Mouse (Mus musculus) thymus, adult 2 months (tissue): ENCODE data around the gene Trio.

Source experiments
- CTCF ChIP-seq: fragments of 200-500 bp; IDR thresholded peaks from 2 replicates; pipeline ENCODE4 v1.5.1; 2012; ENCODE audit warnings: mild to moderate bottlenecking, control low read depth, low read length, moderate library complexity, borderline replicate concordance; ENCODE audit not compliant: control insufficient read depth, poor library complexity, insufficient read depth; ENCODE audit errors: extremely low read depth
- POLR2A ChIP-seq: fragments of 200-500 bp; IDR thresholded peaks from 2 replicates; pipeline ENCODE4 v1.6.1; 2012; ENCODE audit warnings: mild to moderate bottlenecking, low read length, control low read depth, moderate library complexity; ENCODE audit not compliant: control insufficient read depth, poor library complexity, insufficient read depth; ENCODE audit errors: extremely low read depth

DNA sequence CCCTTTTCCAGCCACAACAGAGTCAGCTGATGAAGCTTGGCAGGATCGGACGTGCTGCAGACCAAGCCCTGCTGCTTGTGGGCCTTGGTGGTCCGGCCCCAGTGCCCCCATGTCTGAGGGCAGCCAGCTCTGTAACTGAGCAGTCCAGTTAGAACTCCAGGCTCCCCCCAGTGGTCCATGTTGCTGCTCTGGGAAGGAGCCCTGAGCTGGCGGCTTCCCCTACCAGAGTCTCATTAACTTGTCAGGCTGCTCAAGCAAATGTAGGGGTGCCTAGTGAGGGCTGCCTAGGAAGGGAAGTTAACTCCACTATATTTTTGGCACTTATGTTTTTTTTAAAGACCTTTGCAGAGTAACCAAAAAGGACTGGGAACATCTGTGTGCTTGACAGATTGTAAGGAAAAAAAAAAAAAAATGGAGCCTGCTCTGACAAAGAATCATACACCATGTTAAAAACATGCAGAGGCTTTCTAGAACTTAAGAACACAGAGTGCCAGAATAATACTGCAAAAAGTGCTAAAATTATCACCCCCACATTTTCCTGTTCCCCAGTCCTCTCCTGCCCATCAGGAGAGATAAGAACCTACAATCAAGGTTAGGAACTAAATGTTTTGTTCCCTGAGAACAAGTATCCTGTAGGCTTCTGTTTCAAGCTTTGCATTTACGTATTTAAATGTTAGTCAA is 216.9 kb downstream of the Trio start:
- TF ChIP-seq CTCF (no peak), POLR2A (no peak)
